Mouse (Mus musculus) MEL (cell line): Measurements from ENCODE around the gene Rbks. TPM values are rescaled to one million over a fixed set of nuclear protein-coding genes. Genes with fewer than 3 reads are reported as not detected.

Experiments
- DNase-seq: peaks from one replicate; pipeline ENCODE4 v3.0.0; 2011; ENCODE audit warnings: low read depth, low spot score
- H3K27ac ChIP-seq: 2 replicates; pipeline ENCODE4 v1.5.1; 2012; ENCODE audit warnings: low read depth, mild to moderate bottlenecking, control low read depth, low read length, moderate library complexity; ENCODE audit not compliant: control insufficient read depth
- H3K27me3 ChIP-seq, 2 experiments: fragments of 150-350 bp in 1 of 2; sonication (generic) in 1 of 2; 2 replicates each; pipeline ENCODE4 v1.6.1; 2012; ENCODE audit warnings: low read length in 2 of 2, mild to moderate bottlenecking in 2 of 2, improper control_type of control experiment in 1 of 2, moderate library complexity in 1 of 2; ENCODE audit not compliant: insufficient read depth in 2 of 2, control insufficient read depth in 1 of 2
- H3K36me3 ChIP-seq, 2 experiments: 2 replicates each; pipeline ENCODE4 v1.6.1; 2012 to 2014; ENCODE audit warnings: low read length in 2 of 2, improper control_type of control experiment in 1 of 2, inconsistent platforms in 1 of 2, mild to moderate bottlenecking in 1 of 2; ENCODE audit not compliant: insufficient read depth in 2 of 2, control insufficient read depth in 1 of 2
- H3K4me1 ChIP-seq, 2 experiments: fragments of 150-350 bp in 1 of 2; sonication (generic) in 1 of 2; 2 replicates each; pipeline ENCODE4 v1.6.1; 2012; ENCODE audit warnings: low read length in 2 of 2, improper control_type of control experiment in 1 of 2, mild to moderate bottlenecking in 1 of 2; ENCODE audit not compliant: insufficient read depth in 2 of 2, control insufficient read depth in 1 of 2
- H3K4me3 ChIP-seq, 2 experiments: fragments of 150-350 bp in 1 of 2; sonication (generic) in 1 of 2; 2 replicates each; pipeline ENCODE4 v1.5.1; 2012; ENCODE audit warnings: low read depth in 2 of 2, low read length in 2 of 2, mild to moderate bottlenecking in 2 of 2, moderate library complexity in 2 of 2, control low read depth in 1 of 2, improper control_type of control experiment in 1 of 2; ENCODE audit not compliant: control insufficient read depth in 1 of 2, insufficient read depth in 1 of 2
- H3K79me2 ChIP-seq: 2 replicates; pipeline ENCODE4 v1.6.1; 2012; ENCODE audit warnings: mild to moderate bottlenecking, low read length, moderate library complexity; ENCODE audit not compliant: control insufficient read depth, poor library complexity, insufficient read depth
- H3K9ac ChIP-seq: 2 replicates; pipeline ENCODE4 v1.6.1; 2012; ENCODE audit warnings: low read depth, mild to moderate bottlenecking, control low read depth, low read length, moderate library complexity; ENCODE audit not compliant: control insufficient read depth, poor library complexity, severe bottlenecking
- H3K9me3 ChIP-seq: fragments of 150-350 bp; sonication (generic); replicated peaks from 2 replicates; pipeline ENCODE4 v1.6.1; 2012; ENCODE audit warnings: mild to moderate bottlenecking, low read length, improper control_type of control experiment, moderate library complexity; ENCODE audit not compliant: insufficient read depth
- BHLHE40 ChIP-seq: IDR thresholded peaks from 2 replicates; pipeline ENCODE4 v1.6.1; 2012; ENCODE audit warnings: low read depth, mild to moderate bottlenecking, inconsistent platforms, low read length, improper control_type of control experiment, borderline replicate concordance
- CHD1 ChIP-seq: IDR thresholded peaks from 2 replicates; pipeline ENCODE4 v1.6.1; 2012; ENCODE audit warnings: low read depth, mild to moderate bottlenecking, inconsistent platforms, low read length, improper control_type of control experiment
- CHD2 ChIP-seq: IDR thresholded peaks from 2 replicates; pipeline ENCODE4 v1.6.1; 2011; ENCODE audit warnings: low read length, improper control_type of control experiment
- CTCF ChIP-seq, 3 experiments: IDR thresholded peaks in 2 of 3; conservative IDR thresholded peaks in 1 of 3; 2 replicates each; pipeline ENCODE4 v1.5.1; 2011 to 2012; ENCODE audit warnings: low read length in 3 of 3, low read depth in 2 of 3, mild to moderate bottlenecking in 2 of 3, improper control_type of control experiment in 1 of 3, inconsistent platforms in 1 of 3, mixed read lengths in 1 of 3, moderate library complexity in 1 of 3; ENCODE audit not compliant: control insufficient read depth in 1 of 3, insufficient read depth in 1 of 3, poor library complexity in 1 of 3, severe bottlenecking in 1 of 3
- ELF1 ChIP-seq: IDR thresholded peaks from 2 replicates; pipeline ENCODE4 v1.6.1; 2014; ENCODE audit warnings: low read depth, mild to moderate bottlenecking, inconsistent platforms, low read length, improper control_type of control experiment, moderate library complexity
- EP300 ChIP-seq, 2 experiments: IDR thresholded peaks; 2 replicates each; pipeline ENCODE4 v1.6.1; 2011; ENCODE audit warnings: improper control_type of control experiment in 2 of 2, low read length in 2 of 2, low read depth in 1 of 2, mild to moderate bottlenecking in 1 of 2
- ETS1 ChIP-seq: IDR thresholded peaks from 2 replicates; pipeline ENCODE4 v1.6.1; 2012; ENCODE audit warnings: low read depth, mild to moderate bottlenecking, inconsistent platforms, low read length, improper control_type of control experiment, moderate library complexity
- GABPA ChIP-seq: IDR thresholded peaks from 2 replicates; pipeline ENCODE4 v1.6.1; 2012; ENCODE audit warnings: low read depth, mild to moderate bottlenecking, inconsistent platforms, low read length, improper control_type of control experiment, moderate library complexity
- GATA1 ChIP-seq: IDR thresholded peaks from 2 replicates; pipeline ENCODE4 v1.6.1; 2011; ENCODE audit warnings: low read depth, low read length, improper control_type of control experiment
- HCFC1 ChIP-seq: IDR thresholded peaks from 2 replicates; pipeline ENCODE4 v1.6.1; 2012; ENCODE audit warnings: low read depth, mild to moderate bottlenecking, inconsistent platforms, low read length, improper control_type of control experiment, moderate library complexity
- JUND ChIP-seq: IDR thresholded peaks from 2 replicates; pipeline ENCODE4 v1.6.1; 2011; ENCODE audit warnings: low read depth, mild to moderate bottlenecking, improper control_type of control experiment, low read length
- KAT2A ChIP-seq: conservative IDR thresholded peaks from 2 replicates; pipeline ENCODE4 v1.6.1; 2012; ENCODE audit warnings: low read depth, low read length, improper control_type of control experiment, inconsistent platforms
- MAFK ChIP-seq: IDR thresholded peaks from 2 replicates; pipeline ENCODE4 v1.6.1; 2011; ENCODE audit warnings: low read depth, mild to moderate bottlenecking, low read length, improper control_type of control experiment, borderline replicate concordance
- MAX ChIP-seq: IDR thresholded peaks from 2 replicates; pipeline ENCODE4 v1.6.1; 2011; ENCODE audit warnings: low read length, improper control_type of control experiment
- MAZ ChIP-seq: IDR thresholded peaks from 2 replicates; pipeline ENCODE4 v1.6.1; 2012; ENCODE audit warnings: low read depth, mild to moderate bottlenecking, inconsistent platforms, low read length, improper control_type of control experiment
- MEF2A ChIP-seq: IDR thresholded peaks from 2 replicates; pipeline ENCODE4 v1.6.1; 2014; ENCODE audit warnings: low read depth, mild to moderate bottlenecking, inconsistent platforms, low read length, improper control_type of control experiment; ENCODE audit not compliant: poor library complexity, insufficient replicate concordance, severe bottlenecking; ENCODE audit errors: extremely low read depth
- MXI1 ChIP-seq: IDR thresholded peaks from 2 replicates; pipeline ENCODE4 v1.6.1; 2011; ENCODE audit warnings: mild to moderate bottlenecking, low read depth, low read length, improper control_type of control experiment
- MYB ChIP-seq: IDR thresholded peaks from 2 replicates; pipeline ENCODE4 v1.6.1; 2011; ENCODE audit warnings: mild to moderate bottlenecking, low read depth, low read length, improper control_type of control experiment
- MYC ChIP-seq: IDR thresholded peaks from 2 replicates; pipeline ENCODE4 v1.6.1; 2011; ENCODE audit warnings: low read depth, mild to moderate bottlenecking, low read length, improper control_type of control experiment, moderate library complexity
- NELFE ChIP-seq: IDR thresholded peaks from 2 replicates; pipeline ENCODE4 v1.6.1; 2011; ENCODE audit warnings: low read depth, low read length, improper control_type of control experiment
- NRF1 ChIP-seq: IDR thresholded peaks from 2 replicates; pipeline ENCODE4 v1.6.1; 2014; ENCODE audit warnings: low read depth, mild to moderate bottlenecking, inconsistent platforms, low read length, improper control_type of control experiment, moderate library complexity; ENCODE audit not compliant: poor library complexity, insufficient read depth, severe bottlenecking
- POLR2A ChIP-seq, 2 experiments: IDR thresholded peaks; 2 replicates each; pipeline ENCODE4 v1.6.1; 2011 to 2012; ENCODE audit warnings: low read length in 2 of 2, mild to moderate bottlenecking in 2 of 2, control low read depth in 1 of 2, improper control_type of control experiment in 1 of 2, low read depth in 1 of 2, moderate library complexity in 1 of 2; ENCODE audit not compliant: control insufficient read depth in 1 of 2, insufficient read depth in 1 of 2, poor library complexity in 1 of 2
- POLR2AphosphoS5 ChIP-seq: IDR thresholded peaks from 2 replicates; pipeline ENCODE4 v1.6.1; 2012; ENCODE audit warnings: low read depth, borderline replicate concordance, mild to moderate bottlenecking, inconsistent platforms, low read length, moderate library complexity, mixed read lengths
- RAD21 ChIP-seq: IDR thresholded peaks from 2 replicates; pipeline ENCODE4 v1.6.1; 2011; ENCODE audit warnings: mild to moderate bottlenecking, low read depth, low read length, improper control_type of control experiment
- RCOR1 ChIP-seq: IDR thresholded peaks from 2 replicates; pipeline ENCODE4 v1.6.1; 2012; ENCODE audit warnings: low read depth, mild to moderate bottlenecking, inconsistent platforms, low read length, improper control_type of control experiment
- SIN3A ChIP-seq: IDR thresholded peaks from 2 replicates; pipeline ENCODE4 v1.6.1; 2012; ENCODE audit warnings: low read length, improper control_type of control experiment, inconsistent platforms
- SMC3 ChIP-seq: IDR thresholded peaks from 2 replicates; pipeline ENCODE4 v1.6.1; 2011; ENCODE audit warnings: low read depth, low read length, improper control_type of control experiment
- TAL1 ChIP-seq: IDR thresholded peaks from 2 replicates; pipeline ENCODE4 v1.6.1; 2012; ENCODE audit warnings: mild to moderate bottlenecking, inconsistent platforms, low read length, moderate library complexity, mixed read lengths
- TBP ChIP-seq: IDR thresholded peaks from 2 replicates; pipeline ENCODE4 v1.8.0; 2011; ENCODE audit warnings: low read depth, low read length, improper control_type of control experiment
- TCF12 ChIP-seq: IDR thresholded peaks from 2 replicates; pipeline ENCODE4 v1.6.1; 2014; ENCODE audit warnings: low read depth, mild to moderate bottlenecking, inconsistent platforms, low read length, improper control_type of control experiment, moderate library complexity
- UBTF ChIP-seq: IDR thresholded peaks from 2 replicates; pipeline ENCODE4 v1.6.1; 2012; ENCODE audit warnings: low read depth, mild to moderate bottlenecking, inconsistent platforms, low read length, improper control_type of control experiment, moderate library complexity, borderline replicate concordance; ENCODE audit not compliant: insufficient read depth
- USF1 ChIP-seq: IDR thresholded peaks from 2 replicates; pipeline ENCODE4 v1.6.1; 2014; ENCODE audit warnings: low read depth, mild to moderate bottlenecking, inconsistent platforms, low read length, improper control_type of control experiment, moderate library complexity
- USF2 ChIP-seq, 2 experiments: IDR thresholded peaks; 2 replicates each; pipeline ENCODE4 v1.6.1; 2011 to 2012; ENCODE audit warnings: improper control_type of control experiment in 2 of 2, low read length in 2 of 2, borderline replicate concordance in 1 of 2, inconsistent platforms in 1 of 2, low read depth in 1 of 2, mild to moderate bottlenecking in 1 of 2; ENCODE audit not compliant: insufficient read depth in 1 of 2
- ZC3H11A ChIP-seq: IDR thresholded peaks from 2 replicates; pipeline ENCODE4 v1.6.1; 2012; ENCODE audit warnings: low read depth, mild to moderate bottlenecking, inconsistent platforms, low read length, improper control_type of control experiment
- ZKSCAN1 ChIP-seq: IDR thresholded peaks from 2 replicates; pipeline ENCODE4 v1.6.1; 2012; ENCODE audit warnings: low read depth, mild to moderate bottlenecking, inconsistent platforms, low read length, improper control_type of control experiment, moderate library complexity
- ZMIZ1 ChIP-seq: IDR thresholded peaks from 2 replicates; pipeline ENCODE4 v1.6.1; 2012; ENCODE audit warnings: low read depth, mild to moderate bottlenecking, inconsistent platforms, low read length, improper control_type of control experiment, moderate library complexity
- ZNF384 ChIP-seq: IDR thresholded peaks from 2 replicates; pipeline ENCODE4 v1.6.1; 2012; ENCODE audit warnings: low read depth, mild to moderate bottlenecking, inconsistent platforms, low read length, improper control_type of control experiment
- polyA plus RNA-seq, 2 experiments: library from polyadenylated mRNA; stranded (reverse) in 1 of 2; unstranded in 1 of 2; fragments of >175 nt in 1 of 2; fragments of >200 nt in 1 of 2; gene quantifications; 2 replicates each; pipeline versions ENCODE4 v1.2.1 to v1.2.4; 2012; ENCODE audit warnings: low replicate concordance in 2 of 2, low read depth in 1 of 2; ENCODE audit not compliant: insufficient read length in 2 of 2, insufficient read depth in 1 of 2, missing spikeins in 1 of 2
- total RNA-seq: library from RNA; depleted of rRNA; stranded (reverse); fragments of 300-350 nt; gene quantifications from 2 replicates; pipeline ENCODE4 v1.2.3, GENCODE M21; 2012

Gene Rbks
- total and polyA plus RNA-seq, 3 experiments = 34.3 to 47.4 TPM; not detected in 1

- H3K27ac ChIP-seq = peak overlapping the region; percentile 8; the same call in 1 of the 2 replicates
- H3K9me3 ChIP-seq = no peaks in the 10 kb centered on the region
- peaks cover 0 to 20% of the 10 kb centered on the region in 2 experiments; a peak in 3 of 4 replicates for H3K36me3 ChIP-seq
- no peak overlapping the region for H3K4me3 ChIP-seq
- peak; percentile 88 for DNase-seq
- H3K27me3 ChIP-seq = no peaks in the 10 kb centered on the region
- H3K4me1 ChIP-seq = peaks cover 9 to 19% of the 10 kb centered on the region in 2 experiments
- no peak overlapping the region for H3K9ac ChIP-seq
- no peaks in the 10 kb centered on the region; the same call in 1 of the 2 replicates for H3K79me2 ChIP-seq
- TF ChIP-seq POLR2AphosphoS5 = no peak
- no peak for TF ChIP-seq ZKSCAN1
- TF ChIP-seq ZC3H11A = peak; percentile 97
- TF ChIP-seq NELFE = no peak
- no peak for TF ChIP-seq MEF2A
- TF ChIP-seq RAD21 = peak; percentile 95
- no peak for TF ChIP-seq GATA1
- no peak for TF ChIP-seq RCOR1
- TF ChIP-seq NRF1 = no peak
- TF ChIP-seq MYC = peak; percentile 53; the same call in 1 of the 2 replicates
- TF ChIP-seq EP300 (IDR thresholded peaks at IDR 0.05; ENCODE audit: low read depth in 1 of 2, low read length in 2 of 2) = 0 out of 4 replicates have a peak, but pooled peaks of 1 of the 2 experiments have one; percentile 7
- peak; percentile 29; the same call in 1 of the 2 replicates for TF ChIP-seq ETS1
- TF ChIP-seq MAX = no peak
- no peak for TF ChIP-seq TBP
- peak; percentile 50; the same call in 1 of the 2 replicates for TF ChIP-seq MXI1
- no peak for TF ChIP-seq GABPA
- TF ChIP-seq POLR2A (IDR thresholded peaks at IDR 0.05; ENCODE audit: control insufficient read depth in 1 of 2, insufficient read depth in 1 of 2, low read depth in 1 of 2, low read length in 2 of 2, poor library complexity in 1 of 2) = no peak
- no peak for TF ChIP-seq KAT2A
- peak; percentile 80 to 90 (median 84) for TF ChIP-seq CTCF (IDR thresholded peaks at IDR 0.05 in 2 of 3, conservative IDR thresholded peaks at IDR 0.05 in 1 of 3; ENCODE audit: control insufficient read depth in 1 of 3, insufficient read depth in 1 of 3, low read depth in 2 of 3, low read length in 3 of 3, poor library complexity in 1 of 3, severe bottlenecking in 1 of 3)
- no peak for TF ChIP-seq UBTF
- peak; percentile 97 for TF ChIP-seq SMC3
- TF ChIP-seq ZMIZ1 = no peak
- no peak for TF ChIP-seq ELF1
- TF ChIP-seq ZNF384 = peak; percentile 80
- TF ChIP-seq BHLHE40 = no peak
- peak; percentile 24; the same call in 1 of the 2 replicates for TF ChIP-seq TCF12
- TF ChIP-seq SIN3A = peak; percentile 65; the same call in 1 of the 2 replicates
- no peak for TF ChIP-seq MYB
- no peak for TF ChIP-seq USF2 (IDR thresholded peaks at IDR 0.05; ENCODE audit: borderline replicate concordance in 1 of 2, insufficient read depth in 1 of 2, low read depth in 1 of 2, low read length in 2 of 2)
- no peak for TF ChIP-seq USF1
- TF ChIP-seq CHD1 = no peak
- no peak for TF ChIP-seq CHD2
- no peak for TF ChIP-seq TAL1
- TF ChIP-seq HCFC1 = 0 out of 2 replicates have a peak, but pooled peaks have one; percentile 27
- TF ChIP-seq MAZ = no peak
- TF ChIP-seq MAFK = no peak
- no peak for TF ChIP-seq JUND
Observed at GRCm38 (mm10) chr5:31709389-31709788, 12.0 kb upstream of the Rbks start.
